Mouse (Mus musculus): ENCODE results near the gene Wfdc13. TPM values are rescaled to one million over a fixed set of nuclear protein-coding genes. Genes with fewer than 3 reads are reported as not detected.
A peak's percentile ranks its signal among the peaks of the same experiment; 100 is the strongest.
"Not testable (repeated sequence)": the region's sequence is repeated elsewhere in the genome, so short reads cannot be mapped to it uniquely, and the experiment has no call there.

Wfdc13 gene
- total and polyA plus RNA-seq, 3 experiments, result not detected

DNA sequence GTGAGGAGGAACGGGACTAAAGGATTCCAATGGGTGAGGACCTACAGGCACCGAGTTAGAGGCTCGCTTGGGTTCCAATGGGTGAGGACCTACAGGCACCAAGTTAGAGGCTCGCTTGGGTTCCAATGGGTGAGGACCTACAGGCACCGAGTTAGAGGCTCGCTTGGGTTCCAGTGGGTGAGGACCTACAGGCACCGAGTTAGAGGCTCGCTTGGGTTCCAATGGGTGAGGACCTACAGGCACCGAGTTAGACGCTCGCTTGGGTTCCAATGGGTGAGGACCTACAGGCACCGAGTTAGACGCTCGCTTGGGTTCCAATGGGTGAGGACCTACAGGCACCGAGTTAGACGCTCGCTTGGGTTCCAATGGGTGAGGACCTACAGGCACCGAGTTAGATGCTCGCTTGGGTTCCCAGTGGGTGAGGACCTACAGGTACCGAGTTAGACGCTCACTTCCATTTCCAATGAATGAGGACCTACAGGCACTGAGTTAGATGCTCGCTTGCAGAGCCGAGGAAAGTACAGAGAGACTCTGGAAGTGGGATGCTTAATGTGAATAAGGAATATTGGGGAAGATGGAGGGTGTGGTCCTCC is 31.4 kb downstream of the Wfdc13 start:
- peak; percentile 39; the same call in 1 of the 2 replicates for TF ChIP-seq TCF12 (IDR thresholded peaks at IDR 0.05; ENCODE audit: low read depth, low read length)
- peak; percentile 66 for TF ChIP-seq HCFC1 (IDR thresholded peaks at IDR 0.05; ENCODE audit: low read depth, low read length)
- peak; percentile 53; the same call in 1 of the 2 replicates for TF ChIP-seq NELFE (IDR thresholded peaks at IDR 0.05; ENCODE audit: low read depth, low read length)
- TF ChIP-seq MAX (IDR thresholded peaks at IDR 0.05; ENCODE audit: low read length), result peak; percentile 91
- peak; percentile 74 for TF ChIP-seq POLR2A (IDR thresholded peaks at IDR 0.05; ENCODE audit: low read depth, low read length)
- peak overlapping the region in 2 of 3 experiments; percentile 33 to 38 for H3K4me3 ChIP-seq (replicated peaks in 1 of 3; ENCODE audit: low read depth in 2 of 3, low read length in 2 of 3, poor library complexity in 1 of 3)
- H3K36me3 ChIP-seq (replicated peaks in 1 of 2; ENCODE audit: control insufficient read depth in 1 of 2, insufficient read depth in 1 of 2, low read length in 1 of 2); DNase-seq (ENCODE audit: extremely low read depth); H3K79me2 ChIP-seq (replicated peaks; ENCODE audit: control insufficient read depth, extremely low read depth, insufficient read depth, poor library complexity, severe bottlenecking); in situ Hi-C loops (cut with MboI; ENCODE audit: low pct_ligation_motif_present, low pct_unique_long_range_greater_than_20kb, low sequenced_read_pairs); H3K27ac ChIP-seq (ENCODE audit: insufficient read depth, low read depth); dilution Hi-C loops (cut with MboI; ENCODE audit: extremely low pct_ligation_motif_present, extremely low pct_unique_long_range_greater_than_20kb, low sequenced_read_pairs); H3K9me3 ChIP-seq (replicated peaks; ENCODE audit: low read length); H3K4me1 ChIP-seq (ENCODE audit: control insufficient read depth in 1 of 2, insufficient read depth in 2 of 2): not testable (repeated sequence)
- peak overlapping the region; percentile 69 for H3K4me2 ChIP-seq (ENCODE audit: insufficient read depth, low read depth, poor library complexity, severe bottlenecking)
- peak overlapping the region; percentile 63 for H3K9ac ChIP-seq (ENCODE audit: insufficient read depth, low read depth)
- peaks cover 81% of the 10 kb centered on the region for H3K27me3 ChIP-seq (replicated peaks)

DNA sequence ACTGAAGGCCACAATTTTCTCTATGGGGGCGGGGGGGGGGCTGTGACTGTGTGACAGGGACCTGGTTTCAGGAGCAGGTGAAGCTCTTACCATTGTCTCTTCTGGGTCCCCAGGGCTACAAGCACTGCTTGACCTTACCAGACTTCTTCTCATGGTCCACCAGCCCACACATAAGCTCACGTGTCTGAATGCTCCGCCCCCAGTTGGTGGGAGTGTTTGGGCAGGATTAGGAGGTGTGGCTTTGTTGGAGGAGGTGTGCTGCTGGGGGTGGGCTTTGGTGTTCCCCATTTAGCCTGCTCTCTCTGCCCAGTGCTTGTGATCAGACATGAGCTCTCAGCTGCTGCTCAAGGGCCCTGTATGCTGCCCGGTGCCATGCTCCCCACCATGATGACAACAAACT is 38.4 kb downstream of the Wfdc13 start:
- no peak for DNase-seq (ENCODE audit: extremely low read depth)
- Histone ChIP-seq H3K4me1 (ENCODE audit: control insufficient read depth in 1 of 2, insufficient read depth in 2 of 2) (no peaks in the 10 kb centered on the region), H3K9ac (ENCODE audit: insufficient read depth, low read depth) (no peak overlapping the region), H3K27ac (ENCODE audit: insufficient read depth, low read depth) (no peak overlapping the region), H3K4me3 (replicated peaks in 1 of 3; ENCODE audit: low read depth in 2 of 3, low read length in 2 of 3, poor library complexity in 1 of 3) (no peak overlapping the region), H3K27me3 (replicated peaks) (peaks cover 83% of the 10 kb centered on the region), H3K4me2 (ENCODE audit: insufficient read depth, low read depth, poor library complexity, severe bottlenecking) (no peak overlapping the region), H3K36me3 (replicated peaks in 1 of 2; ENCODE audit: control insufficient read depth in 1 of 2, insufficient read depth in 1 of 2, low read length in 1 of 2) (no peaks in the 10 kb centered on the region), H3K79me2 (replicated peaks; ENCODE audit: control insufficient read depth, extremely low read depth, insufficient read depth, poor library complexity, severe bottlenecking) (no peaks in the 10 kb centered on the region), H3K9me3 (replicated peaks; ENCODE audit: low read length) (peaks cover 21% of the 10 kb centered on the region)
- in situ Hi-C loops (cut with MboI; ENCODE audit: low pct_ligation_motif_present, low pct_unique_long_range_greater_than_20kb, low sequenced_read_pairs) (loop anchor here (10.0 kb wide), 1 partner anchor 58 kb away; no protein-coding TSS in a partner anchor), dilution Hi-C loops (cut with MboI; ENCODE audit: extremely low pct_ligation_motif_present, extremely low pct_unique_long_range_greater_than_20kb, low sequenced_read_pairs) (no loop called here)
- TF ChIP-seq CHD1 (IDR thresholded peaks at IDR 0.05; ENCODE audit: low read depth, low read length) (no peak), ZKSCAN1 (IDR thresholded peaks at IDR 0.05; ENCODE audit: borderline replicate concordance, low read depth, low read length) (no peak), PAX5 (IDR thresholded peaks at IDR 0.05; ENCODE audit: low read length) (no peak), ZMIZ1 (IDR thresholded peaks at IDR 0.05; ENCODE audit: low read depth, low read length) (no peak), GABPA (IDR thresholded peaks at IDR 0.05; ENCODE audit: insufficient replicate concordance, low read depth, low read length) (no peak), SMC3 (IDR thresholded peaks at IDR 0.05; ENCODE audit: low read depth, low read length) (no peak), TCF12 (IDR thresholded peaks at IDR 0.05; ENCODE audit: low read depth, low read length) (no peak), UBTF (IDR thresholded peaks at IDR 0.05; ENCODE audit: low read depth, low read length) (no peak), RCOR1 (conservative IDR thresholded peaks at IDR 0.05; ENCODE audit: low read depth, low read length) (no peak), CTCF (conservative IDR thresholded peaks at IDR 0.05 in 1 of 2, IDR thresholded peaks at IDR 0.05 in 1 of 2; ENCODE audit: low read depth in 2 of 2, low read length in 2 of 2) (no peak), TBP (conservative IDR thresholded peaks at IDR 0.05; ENCODE audit: low read depth, low read length) (no peak), ETS1 (conservative IDR thresholded peaks at IDR 0.05; ENCODE audit: low read depth, low read length) (no peak), ELF1 (IDR thresholded peaks at IDR 0.05; ENCODE audit: low read depth, low read length) (no peak), E2F4 (IDR thresholded peaks at IDR 0.05; ENCODE audit: insufficient replicate concordance, low read depth, low read length) (no peak), HCFC1 (IDR thresholded peaks at IDR 0.05; ENCODE audit: low read depth, low read length) (no peak)

All from CH12.LX (cell line).